Mouse (Mus musculus) thymus, adult 2 months (tissue): Measurements from ENCODE around the gene Popdc2.

Experiments used
- CTCF ChIP-seq: fragments of 200-500 bp; IDR thresholded peaks from 2 replicates; pipeline ENCODE4 v1.5.1; 2012; ENCODE audit warnings: mild to moderate bottlenecking, control low read depth, low read length, moderate library complexity, borderline replicate concordance; ENCODE audit not compliant: control insufficient read depth, poor library complexity, insufficient read depth; ENCODE audit errors: extremely low read depth
- POLR2A ChIP-seq: fragments of 200-500 bp; IDR thresholded peaks from 2 replicates; pipeline ENCODE4 v1.6.1; 2012; ENCODE audit warnings: mild to moderate bottlenecking, low read length, control low read depth, moderate library complexity; ENCODE audit not compliant: control insufficient read depth, poor library complexity, insufficient read depth; ENCODE audit errors: extremely low read depth

DNA sequence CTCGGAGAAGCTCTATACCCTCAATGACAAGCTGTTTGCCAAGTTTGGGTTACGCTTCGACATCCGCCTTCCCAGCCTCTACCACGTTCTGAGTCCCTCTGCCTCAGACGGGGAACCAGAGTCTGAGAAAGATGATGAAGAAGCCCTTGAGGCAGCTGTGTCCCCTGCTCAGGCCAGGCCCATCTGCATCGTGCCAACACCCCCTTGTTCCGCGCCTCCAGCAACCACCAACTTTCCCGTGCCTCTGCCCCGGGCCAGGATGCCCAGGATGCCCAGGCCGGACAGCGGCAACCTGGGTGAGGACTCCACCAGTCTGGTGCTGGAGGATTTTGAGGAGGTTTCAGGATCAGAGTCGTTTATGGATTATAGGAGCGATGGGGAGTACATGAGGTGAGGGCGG lies 11.9 kb downstream of the Popdc2 start:
- TF ChIP-seq CTCF (no peak), POLR2A (no peak)
